Mouse (Mus musculus): ENCODE results near the gene Mgst3. TPM values are rescaled to one million over a fixed set of nuclear protein-coding genes. Genes with fewer than 3 reads are reported as not detected.
A peak's percentile ranks its signal among the peaks of the same experiment; 100 is the strongest.
"Not testable (repeated sequence)": the region's sequence is repeated elsewhere in the genome, so short reads cannot be mapped to it uniquely, and the experiment has no call there.

Gene Mgst3
- polyA plus RNA-seq, 1 experiment from 2014 or later = 104 TPM

- H3K4me2 ChIP-seq (ENCODE audit: low read length) = no peak overlapping the region
- no peak overlapping the region for H3K27ac ChIP-seq
- TF ChIP-seq CTCF (IDR thresholded peaks at IDR 0.05; ENCODE audit: low read depth) = no peak
- H3K36me3 ChIP-seq (ENCODE audit: insufficient read depth, low read length) = peaks cover 18% of the 10 kb centered on the region; the same call in 1 of the 2 replicates
- 78% methylated on average over 4 of the region's 4 CpGs for WGBS
- no peaks in the 10 kb centered on the region for H3K9me3 ChIP-seq (replicated peaks; ENCODE audit: low read length)
- no peaks in the 10 kb centered on the region for H3K27me3 ChIP-seq (ENCODE audit: insufficient read depth, low read length)
- no peaks in the 10 kb centered on the region for H3K4me1 ChIP-seq (replicated peaks; ENCODE audit: insufficient read depth, low read length)
- H3K9ac ChIP-seq (ENCODE audit: low read depth, low read length) = no peak overlapping the region
- DNase-seq (ENCODE audit: low spot score) (no peak), ATAC-seq (replicated peaks; ENCODE audit: low FRiP score, low read depth) (no peak)
- H3K4me3 ChIP-seq (replicated peaks; ENCODE audit: low read depth, low read length) = no peak overlapping the region
Observed at GRCm38 (mm10) chr1:167360268-167360667, 33.4 kb downstream of the Mgst3 start.

- Histone ChIP-seq H3K27ac (no peak overlapping the region), H3K9ac (ENCODE audit: low read depth, low read length) (no peak overlapping the region), H3K27me3 (ENCODE audit: insufficient read depth, low read length) (no peaks in the 10 kb centered on the region), H3K36me3 (ENCODE audit: insufficient read depth, low read length) (peaks cover 18% of the 10 kb centered on the region; the same call in 1 of the 2 replicates), H3K9me3 (replicated peaks; ENCODE audit: low read length) (no peaks in the 10 kb centered on the region), H3K4me2 (ENCODE audit: low read length) (no peak overlapping the region), H3K4me3 (replicated peaks; ENCODE audit: low read depth, low read length) (no peak overlapping the region), H3K4me1 (replicated peaks; ENCODE audit: insufficient read depth, low read length) (no peaks in the 10 kb centered on the region)
- DNase-seq (ENCODE audit: low spot score) (no peak), ATAC-seq (replicated peaks; ENCODE audit: low FRiP score, low read depth) (no peak)
- 79% methylated on average over 9 of the region's 9 CpGs for WGBS
- no peak for TF ChIP-seq CTCF (IDR thresholded peaks at IDR 0.05; ENCODE audit: low read depth)
Observed at GRCm38 (mm10) chr1:167358731-167359130, 34.9 kb downstream of the Mgst3 start.

- TF ChIP-seq CTCF (IDR thresholded peaks at IDR 0.05; ENCODE audit: low read depth) = no peak
- ATAC-seq (replicated peaks; ENCODE audit: low FRiP score, low read depth) (no peak), DNase-seq (ENCODE audit: low spot score) (no peak)
- 96% methylated on average over 9 of the region's 9 CpGs for WGBS
- Histone ChIP-seq H3K27me3 (ENCODE audit: insufficient read depth, low read length) (no peaks in the 10 kb centered on the region), H3K4me3 (replicated peaks; ENCODE audit: low read depth, low read length) (no peak overlapping the region), H3K4me1 (replicated peaks; ENCODE audit: insufficient read depth, low read length) (no peaks in the 10 kb centered on the region), H3K9ac (ENCODE audit: low read depth, low read length) (no peak overlapping the region), H3K27ac (no peak overlapping the region), H3K4me2 (ENCODE audit: low read length) (no peak overlapping the region), H3K36me3 (ENCODE audit: insufficient read depth, low read length) (peaks cover 18% of the 10 kb centered on the region; the same call in 1 of the 2 replicates), H3K9me3 (replicated peaks; ENCODE audit: low read length) (no peaks in the 10 kb centered on the region)
Observed at GRCm38 (mm10) chr1:167357387-167357786, 36.3 kb downstream of the Mgst3 start.

- TF ChIP-seq CTCF (IDR thresholded peaks at IDR 0.05; ENCODE audit: low read depth) = no peak
- no peak overlapping the region for H3K9ac ChIP-seq (ENCODE audit: low read depth, low read length)
- no peaks in the 10 kb centered on the region for H3K4me1 ChIP-seq (replicated peaks; ENCODE audit: insufficient read depth, low read length)
- H3K4me2 ChIP-seq (ENCODE audit: low read length) = no peak overlapping the region
- H3K36me3 ChIP-seq (ENCODE audit: insufficient read depth, low read length) = peaks cover 12% of the 10 kb centered on the region; the same call in 1 of the 2 replicates
- no peaks in the 10 kb centered on the region for H3K9me3 ChIP-seq (replicated peaks; ENCODE audit: low read length)
- 86% methylated on average over 14 of the region's 14 CpGs for WGBS
- no peaks in the 10 kb centered on the region for H3K27me3 ChIP-seq (ENCODE audit: insufficient read depth, low read length)
- ATAC-seq (replicated peaks; ENCODE audit: low FRiP score, low read depth) (no peak), DNase-seq (ENCODE audit: low spot score) (no peak)
- no peak overlapping the region for H3K4me3 ChIP-seq (replicated peaks; ENCODE audit: low read depth, low read length)
- no peak overlapping the region for H3K27ac ChIP-seq
Observed at GRCm38 (mm10) chr1:167352403-167352802, 41.2 kb downstream of the Mgst3 start.

GRCm38 (mm10) chr1:167350597-167351415 lies 42.8 kb downstream of the Mgst3 start:
- DNase-seq (ENCODE audit: low spot score) (peak; percentile 18), ATAC-seq (replicated peaks; ENCODE audit: low FRiP score, low read depth) (no peak)
- Histone ChIP-seq H3K27ac (peak overlapping the region; percentile 75), H3K4me1 (replicated peaks; ENCODE audit: insufficient read depth, low read length) (no peaks in the 10 kb centered on the region), H3K9me3 (replicated peaks; ENCODE audit: low read length) (no peaks in the 10 kb centered on the region), H3K36me3 (ENCODE audit: insufficient read depth, low read length) (0 out of 2 replicates have a peak, but pooled peaks cover 3% of the 10 kb centered on the region), H3K9ac (ENCODE audit: low read depth, low read length) (peak overlapping the region; percentile 76), H3K4me2 (ENCODE audit: low read length) (peak overlapping the region; percentile 86), H3K27me3 (ENCODE audit: insufficient read depth, low read length) (no peaks in the 10 kb centered on the region), H3K4me3 (replicated peaks; ENCODE audit: low read depth, low read length) (peak overlapping the region; percentile 74)
- WGBS = 29% methylated on average over 13 of the region's 13 CpGs
- TF ChIP-seq CTCF (IDR thresholded peaks at IDR 0.05; ENCODE audit: low read depth) = no peak

GRCm38 (mm10) chr1:167349815-167350596 lies 43.6 kb downstream of the Mgst3 start, which contains the start of gene Aldh9a1:
TSS of gene Aldh9a1 (plus strand) at chr1:167349991.
- peak within 1 kb of the TSS; percentile 75 for H3K27ac ChIP-seq
- H3K4me2 ChIP-seq (ENCODE audit: low read length) = peak within 1 kb of the TSS; percentile 86
- H3K9ac ChIP-seq (ENCODE audit: low read depth, low read length) = peak within 1 kb of the TSS; percentile 76
- H3K9me3 ChIP-seq (replicated peaks; ENCODE audit: low read length) = no peaks in the 10 kb centered on the region
- WGBS = under 1% methylated on average over 55 of the region's 55 CpGs
- peak; percentile 93 for DNase-seq (ENCODE audit: low spot score)
- H3K4me3 ChIP-seq (replicated peaks; ENCODE audit: low read depth, low read length) = peak within 1 kb of the TSS; percentile 74
- no peak for TF ChIP-seq CTCF (IDR thresholded peaks at IDR 0.05; ENCODE audit: low read depth)
- H3K36me3 ChIP-seq (ENCODE audit: insufficient read depth, low read length) = no peaks in the 10 kb centered on the region
- H3K27me3 ChIP-seq (ENCODE audit: insufficient read depth, low read length) = no peaks in the 10 kb centered on the region
- ATAC-seq (replicated peaks; ENCODE audit: low FRiP score, low read depth) = peak; percentile 99
- no peaks in the 10 kb centered on the region for H3K4me1 ChIP-seq (replicated peaks; ENCODE audit: insufficient read depth, low read length)

- H3K4me3 ChIP-seq (replicated peaks; ENCODE audit: low read depth, low read length); H3K9ac ChIP-seq (ENCODE audit: low read depth, low read length); H3K4me1 ChIP-seq (replicated peaks; ENCODE audit: insufficient read depth, low read length); H3K27me3 ChIP-seq (ENCODE audit: insufficient read depth, low read length); H3K36me3 ChIP-seq (ENCODE audit: insufficient read depth, low read length); H3K9me3 ChIP-seq (replicated peaks; ENCODE audit: low read length); DNase-seq (ENCODE audit: low spot score); ATAC-seq (replicated peaks; ENCODE audit: low FRiP score, low read depth): not testable (repeated sequence)
- WGBS = 66% methylated on average over 3 of the region's 3 CpGs
- peak overlapping the region; percentile 75 for H3K27ac ChIP-seq
- peak overlapping the region; percentile 86 for H3K4me2 ChIP-seq (ENCODE audit: low read length)
Observed at GRCm38 (mm10) chr1:167349206-167349605, 44.4 kb downstream of the Mgst3 start.

GRCm38 (mm10) chr1:167345994-167346520 lies 47.6 kb downstream of the Mgst3 start:
- not testable (repeated sequence) for H3K4me1 ChIP-seq (replicated peaks; ENCODE audit: insufficient read depth, low read length); H3K4me3 ChIP-seq (replicated peaks; ENCODE audit: low read depth, low read length); DNase-seq (ENCODE audit: low spot score); ATAC-seq (replicated peaks; ENCODE audit: low FRiP score, low read depth); H3K4me2 ChIP-seq (ENCODE audit: low read length); H3K27me3 ChIP-seq (ENCODE audit: insufficient read depth, low read length); H3K9me3 ChIP-seq (replicated peaks; ENCODE audit: low read length); H3K27ac ChIP-seq; H3K9ac ChIP-seq (ENCODE audit: low read depth, low read length); H3K36me3 ChIP-seq (ENCODE audit: insufficient read depth, low read length)
- WGBS = 76% methylated on average over 10 of the region's 10 CpGs
